Comparison of ENCODE assay signal across 16 mouse cellular contexts in the genomic region with DNA sequence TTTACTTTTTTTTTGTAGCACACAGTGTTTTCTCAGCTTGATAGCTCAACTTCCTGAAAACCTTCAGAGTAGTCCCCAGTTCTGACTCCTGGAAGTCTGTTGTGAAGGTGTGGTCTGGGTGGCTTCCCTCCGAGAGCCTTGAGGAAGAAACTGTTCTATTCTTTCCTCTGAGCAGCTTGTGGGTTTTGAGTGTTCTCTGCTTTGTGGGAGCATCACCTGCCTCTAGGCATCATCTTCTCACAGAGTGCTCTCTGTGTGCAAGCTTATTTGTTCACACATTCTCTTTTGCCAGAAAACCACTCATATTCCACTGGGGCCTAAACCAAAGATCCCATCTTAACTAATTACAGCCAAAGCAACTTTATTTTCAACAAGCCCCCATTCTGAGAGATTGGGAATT.
"Had no signal": no experiment of that assay in that cellular context is flagged by ENCODE, and none has a peak within 500 bp of the region (broad histone marks: within the 10 kb centered on the region; RNA-seq: fewer than 3 reads in every experiment).

No protein-coding gene starts in this region.

- DNase-seq: retina, postnatal 1 day; right cerebral cortex, adult 18-20 months; right cerebral cortex, postnatal 14 days; right cerebral cortex, postnatal 25 days; right cerebral cortex, postnatal 4 days; spleen, adult 18-20 months; thymus, adult 18-20 months; thymus, adult 2 months; thymus, postnatal 14 days; thymus, postnatal 25 days; thymus, postnatal 36 days; thymus, postnatal 4 days had no signal

- H3K9ac ChIP-seq: neural tube, embryonic 13.5 days; neural tube, embryonic 15.5 days; stomach, embryonic 15.5 days had no signal

- H3K4me2 ChIP-seq: neural tube, embryonic 13.5 days; neural tube, embryonic 15.5 days; stomach, embryonic 15.5 days had no signal

- H3K4me1 ChIP-seq: neural tube, embryonic 13.5 days; neural tube, embryonic 15.5 days had no signal

- H3K27ac ChIP-seq: neural tube, embryonic 13.5 days; neural tube, embryonic 15.5 days; stomach, embryonic 15.5 days; stomach, postnatal 0 days had no signal

- H3K4me3 ChIP-seq: neural tube, embryonic 13.5 days; neural tube, embryonic 15.5 days; stomach, embryonic 15.5 days had no signal

- H3K27me3 ChIP-seq: neural tube, embryonic 13.5 days; neural tube, embryonic 15.5 days; stomach, embryonic 15.5 days had no signal

- H3K36me3 ChIP-seq: neural tube, embryonic 13.5 days; neural tube, embryonic 15.5 days; stomach, embryonic 15.5 days had no signal

- H3K9me3 ChIP-seq: neural tube, embryonic 13.5 days; neural tube, embryonic 15.5 days; stomach, embryonic 15.5 days had no signal
